Mouse (Mus musculus) cortical plate, adult 2 months (tissue): ENCODE results near the gene Got1. TPM values are rescaled to one million over a fixed set of nuclear protein-coding genes. Genes with fewer than 3 reads are reported as not detected.

Experiments
- H3K27ac ChIP-seq: fragments of 200-500 bp; 2 replicates; pipeline ENCODE4 v1.5.1; 2012; ENCODE audit warnings: low read length, control low read depth, inconsistent platforms; ENCODE audit not compliant: insufficient read depth
- H3K4me1 ChIP-seq: fragments of 200-500 bp; 2 replicates; pipeline ENCODE4 v1.6.1; 2011; ENCODE audit warnings: low read length; ENCODE audit not compliant: control insufficient read depth, insufficient read depth
- H3K4me3 ChIP-seq: fragments of 200-500 bp; 2 replicates; pipeline ENCODE4 v1.5.1; 2011; ENCODE audit warnings: mild to moderate bottlenecking, low read length, control low read depth; ENCODE audit not compliant: insufficient read depth
- CTCF ChIP-seq: fragments of 200-500 bp; IDR thresholded peaks from 2 replicates; pipeline ENCODE4 v1.5.1; 2011; ENCODE audit warnings: mild to moderate bottlenecking, control low read depth, low read length; ENCODE audit not compliant: insufficient read depth; ENCODE audit errors: extremely low read depth
- POLR2A ChIP-seq: fragments of 200-500 bp; IDR thresholded peaks from 2 replicates; pipeline ENCODE4 v1.6.1; 2011; ENCODE audit warnings: mild to moderate bottlenecking, low read length, control low read depth; ENCODE audit not compliant: insufficient read depth; ENCODE audit errors: extremely low read depth
- polyA plus RNA-seq: library from polyadenylated mRNA; depleted of rRNA; stranded (reverse); fragments of >200 nt; gene quantifications from 2 replicates; pipeline ENCODE4 v1.2.3, GENCODE M21; 2012

Gene Got1
- polyA plus RNA-seq, 1 experiment, result 366 TPM

DNA sequence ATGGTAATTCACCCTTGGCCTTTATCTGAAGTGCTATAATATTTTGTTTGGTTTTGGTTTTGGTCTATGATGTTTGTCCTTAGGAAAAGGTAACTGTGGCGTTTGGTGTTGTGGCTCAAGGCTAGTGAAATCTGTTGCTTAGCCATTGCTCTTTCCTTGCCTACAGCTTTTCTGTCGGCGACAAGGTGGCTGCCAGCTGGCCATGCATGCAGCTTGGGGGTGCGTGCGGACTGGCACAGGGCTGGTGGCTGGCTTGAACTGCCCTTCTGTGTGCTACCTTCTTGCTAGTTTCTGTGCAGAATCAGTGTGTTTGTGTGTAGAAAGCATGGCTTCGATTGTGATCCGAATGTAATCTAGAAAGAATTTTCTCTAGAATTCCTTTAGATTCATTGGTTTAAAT lies 51.6 kb downstream of the Got1 start:
- no peak overlapping the region for H3K4me3 ChIP-seq
- peaks cover 7% of the 10 kb centered on the region for H3K4me1 ChIP-seq
- H3K27ac ChIP-seq, result no peak overlapping the region
- TF ChIP-seq POLR2A (no peak), CTCF (no peak)

DNA sequence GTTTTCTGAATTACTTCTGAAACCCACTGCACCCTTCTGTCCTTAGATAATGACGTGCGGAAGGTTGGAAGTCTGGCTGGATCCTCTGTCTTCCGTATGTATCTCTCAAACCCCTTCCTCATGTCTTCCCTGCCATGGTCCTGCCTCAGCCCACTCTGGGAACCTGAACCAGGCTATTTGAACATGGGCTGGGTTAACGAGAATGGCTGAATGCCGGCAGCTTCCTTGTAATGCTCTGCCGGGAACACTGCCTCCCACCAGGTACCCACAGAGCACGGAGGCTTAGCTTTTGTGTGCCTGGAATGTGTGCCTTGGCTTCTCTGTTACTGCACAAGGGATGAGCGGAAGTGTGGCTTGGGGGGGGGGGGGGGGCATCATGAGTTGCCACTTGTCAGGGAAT lies 52.1 kb downstream of the Got1 start:
- H3K27ac ChIP-seq, result no peak overlapping the region
- no peak overlapping the region for H3K4me3 ChIP-seq
- no peak for TF ChIP-seq POLR2A
- no peak for TF ChIP-seq CTCF
- H3K4me1 ChIP-seq, result peaks cover 10% of the 10 kb centered on the region

DNA sequence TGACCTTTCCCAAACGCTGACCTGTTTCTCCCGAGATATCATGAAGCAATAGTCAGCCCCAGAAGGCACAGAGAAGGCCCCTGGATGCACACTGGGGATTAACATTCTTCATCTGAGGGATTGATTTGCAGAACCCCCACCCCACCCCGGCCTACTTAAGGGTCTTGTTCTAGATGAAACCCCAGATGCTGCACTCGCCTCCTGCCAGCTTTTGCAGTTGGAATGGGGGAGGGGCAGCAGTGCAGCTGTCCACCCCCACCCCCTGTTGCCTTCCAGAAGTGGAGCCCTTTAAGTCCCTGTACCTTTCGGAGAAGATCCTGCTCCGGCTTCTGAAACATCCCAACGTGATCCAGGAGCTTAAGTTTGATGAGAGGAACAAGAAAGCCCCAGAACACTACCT lies 55.1 kb downstream of the Got1 start:
- H3K4me3 ChIP-seq, result no peak overlapping the region
- no peak overlapping the region for H3K27ac ChIP-seq
- TF ChIP-seq CTCF (no peak), POLR2A (no peak)
- peaks cover 7% of the 10 kb centered on the region for H3K4me1 ChIP-seq

DNA sequence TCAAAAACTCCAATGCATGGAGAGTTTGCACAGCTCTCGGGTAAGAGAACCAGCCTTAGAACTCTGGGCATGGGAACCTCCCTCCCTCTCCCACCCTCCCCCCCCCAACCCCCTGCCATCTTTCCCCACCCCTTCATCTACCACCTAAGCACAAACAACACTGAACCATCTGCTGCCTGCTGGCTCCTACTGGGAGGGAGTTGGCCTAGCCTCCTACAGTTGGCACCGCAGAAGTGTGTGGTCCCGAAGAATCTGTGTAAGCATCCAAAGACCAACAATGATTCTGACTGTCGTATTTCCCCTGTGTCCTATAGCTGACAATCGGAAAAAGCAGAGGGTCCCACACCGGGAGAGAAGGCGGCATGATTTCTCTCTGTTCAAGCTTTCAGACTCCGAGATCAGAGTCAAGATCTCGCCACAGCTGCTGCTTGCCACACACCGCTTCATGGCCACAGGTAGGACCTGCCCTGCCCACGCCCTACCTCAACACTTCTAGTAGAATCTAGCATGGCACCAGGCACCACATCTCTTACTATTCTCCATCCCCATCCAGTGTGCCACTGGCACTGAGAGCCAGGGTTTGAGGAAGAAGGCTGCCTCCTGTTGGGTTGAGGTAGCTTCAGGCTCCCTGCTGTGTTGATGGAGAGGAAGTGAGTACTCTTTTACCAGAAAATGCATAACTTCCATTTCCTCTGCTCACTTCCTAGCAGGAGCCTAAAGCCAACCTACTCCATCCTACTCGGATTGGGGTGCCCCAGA lies 56.3 kb downstream of the Got1 start:
- H3K4me3 ChIP-seq, result no peak overlapping the region
- peaks cover 7% of the 10 kb centered on the region for H3K4me1 ChIP-seq
- H3K27ac ChIP-seq, result no peak overlapping the region
- no peak for TF ChIP-seq POLR2A
- TF ChIP-seq CTCF, result no peak

DNA sequence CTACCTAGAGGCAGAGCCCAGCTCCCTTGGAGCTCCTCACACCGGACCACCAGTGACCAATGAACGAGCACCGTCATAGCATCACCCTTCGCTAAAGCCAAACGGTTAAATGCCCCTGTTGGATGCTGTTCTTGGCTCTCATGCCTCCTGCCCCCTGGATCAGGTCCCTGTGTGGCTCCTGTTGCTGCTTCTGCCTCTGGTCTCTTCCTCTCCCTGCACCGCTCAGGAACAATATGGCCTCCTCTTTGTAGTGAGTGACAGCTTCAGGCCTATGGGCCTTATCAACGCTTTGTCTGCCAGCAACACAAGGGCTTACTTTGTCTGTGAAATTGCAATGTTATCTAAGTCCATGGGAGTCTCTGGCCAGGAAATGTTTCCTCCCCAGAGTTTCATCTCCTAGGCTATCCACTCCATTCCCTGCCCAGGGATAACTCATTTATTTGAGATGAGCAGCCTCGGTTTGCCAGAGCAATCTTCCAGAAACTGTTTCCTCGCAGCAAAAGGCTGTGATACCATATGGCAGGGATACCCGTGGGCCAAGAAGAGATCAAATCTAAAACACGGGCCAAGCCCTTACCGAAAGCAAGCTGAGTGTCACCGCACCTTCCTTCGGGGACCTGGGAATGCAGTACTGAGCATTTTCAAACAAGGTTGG lies 58.7 kb downstream of the Got1 start:
- no peak for TF ChIP-seq CTCF
- TF ChIP-seq POLR2A, result no peak
- H3K4me3 ChIP-seq, result no peak overlapping the region
- H3K4me1 ChIP-seq, result peaks cover 3% of the 10 kb centered on the region
- no peak overlapping the region for H3K27ac ChIP-seq

DNA sequence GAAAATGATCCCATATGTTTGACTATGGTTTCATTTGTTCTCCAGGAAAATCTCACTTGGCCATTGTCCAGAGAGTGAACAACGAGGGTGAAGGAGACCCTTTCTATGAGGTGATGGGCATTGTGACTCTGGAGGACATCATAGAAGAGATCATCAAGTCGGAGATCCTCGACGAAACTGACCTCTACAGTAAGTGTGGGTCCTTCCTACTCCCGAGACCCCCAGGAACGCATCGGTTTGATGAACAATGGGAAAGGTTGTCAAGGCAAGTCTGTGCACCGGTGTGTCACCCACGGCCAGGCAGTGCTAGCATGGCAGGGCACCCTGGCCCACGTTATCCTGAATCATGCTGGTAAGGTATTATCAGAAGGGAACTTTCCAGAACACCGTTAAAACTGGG lies 59.3 kb downstream of the Got1 start:
- Histone ChIP-seq H3K27ac (no peak overlapping the region), H3K4me3 (no peak overlapping the region), H3K4me1 (peaks cover 5% of the 10 kb centered on the region)
- no peak for TF ChIP-seq POLR2A
- TF ChIP-seq CTCF, result no peak

DNA sequence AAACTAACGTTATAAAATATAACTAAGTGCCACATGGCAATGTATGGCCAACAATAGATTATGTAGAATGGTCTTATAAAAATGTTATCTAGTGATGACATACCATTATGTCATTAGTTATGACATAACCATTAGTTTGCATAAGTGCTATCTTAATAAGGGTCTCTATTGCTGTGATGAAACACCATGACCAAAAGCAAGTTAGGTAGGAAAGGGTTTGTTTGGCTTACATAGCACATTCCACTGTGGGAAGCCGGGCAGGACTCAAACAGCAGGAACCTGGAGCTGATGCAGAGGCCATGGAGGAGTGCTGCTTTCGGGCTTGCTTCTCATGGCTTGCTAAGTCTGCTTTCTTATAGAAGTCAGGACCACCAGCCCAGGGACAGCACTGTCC lies 60.1 kb downstream of the Got1 start:
- Histone ChIP-seq H3K4me3 (no peak overlapping the region), H3K27ac (no peak overlapping the region), H3K4me1 (peaks cover 5% of the 10 kb centered on the region)
- TF ChIP-seq CTCF (no peak), POLR2A (no peak)

DNA sequence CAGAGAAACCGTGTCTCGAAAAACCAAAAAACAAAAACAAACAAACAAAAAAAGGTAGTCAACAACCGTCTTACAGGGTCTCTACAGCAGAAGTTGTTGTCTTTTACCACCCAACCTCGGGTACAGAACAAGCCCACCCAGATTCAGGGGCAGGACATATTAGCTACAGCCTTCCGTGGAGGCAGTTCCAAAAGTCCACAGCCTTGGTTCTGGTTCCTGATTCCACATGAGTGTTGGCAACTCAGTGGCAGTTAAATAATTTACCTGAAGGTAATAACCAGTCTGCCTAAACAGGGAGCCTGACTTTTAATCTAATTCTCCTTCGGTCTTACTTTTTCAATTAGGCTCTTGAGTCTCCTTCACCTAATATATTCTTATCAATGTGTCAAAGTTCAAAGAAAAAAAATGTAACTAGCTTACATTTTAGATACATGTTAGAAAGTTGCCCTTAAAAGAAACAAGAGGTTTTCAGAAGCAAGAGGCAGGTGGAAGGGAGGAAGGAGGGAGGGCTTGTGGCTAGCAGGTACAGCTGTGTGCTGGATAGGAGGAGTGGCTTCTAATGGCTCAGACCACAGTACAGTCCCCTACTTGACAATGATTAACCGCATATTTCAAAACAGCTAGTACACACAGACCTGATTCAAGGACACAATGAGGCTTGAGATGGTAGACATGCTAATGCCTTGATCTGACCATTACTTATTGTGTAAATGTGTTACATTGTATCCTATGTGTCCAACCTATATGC lies 60.7 kb downstream of the Got1 start:
- TF ChIP-seq POLR2A (no peak), CTCF (no peak)
- Histone ChIP-seq H3K4me3 (no peak overlapping the region), H3K27ac (no peak overlapping the region), H3K4me1 (peaks cover 5% of the 10 kb centered on the region)

DNA sequence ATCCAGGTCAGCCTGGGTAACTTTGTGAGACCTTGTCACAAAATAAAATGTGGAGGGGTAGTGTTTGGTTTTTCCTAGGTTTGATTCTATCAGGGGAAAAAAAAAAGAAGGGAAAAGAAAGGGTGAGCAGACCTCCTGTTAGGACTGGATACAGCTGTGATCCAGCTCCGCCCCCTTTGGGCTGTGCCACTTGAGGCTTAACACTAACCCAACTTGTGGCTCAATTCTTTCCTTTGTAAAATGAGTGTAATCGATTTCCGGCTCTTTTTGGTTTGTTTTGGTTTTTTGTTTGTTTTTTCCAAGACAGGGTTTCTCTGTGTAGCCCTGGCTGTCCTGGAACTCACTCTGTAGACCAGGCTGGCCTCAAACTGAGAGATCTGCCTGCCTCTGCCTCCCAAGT lies 62.3 kb downstream of the Got1 start:
- H3K4me3 ChIP-seq, result no peak overlapping the region

DNA sequence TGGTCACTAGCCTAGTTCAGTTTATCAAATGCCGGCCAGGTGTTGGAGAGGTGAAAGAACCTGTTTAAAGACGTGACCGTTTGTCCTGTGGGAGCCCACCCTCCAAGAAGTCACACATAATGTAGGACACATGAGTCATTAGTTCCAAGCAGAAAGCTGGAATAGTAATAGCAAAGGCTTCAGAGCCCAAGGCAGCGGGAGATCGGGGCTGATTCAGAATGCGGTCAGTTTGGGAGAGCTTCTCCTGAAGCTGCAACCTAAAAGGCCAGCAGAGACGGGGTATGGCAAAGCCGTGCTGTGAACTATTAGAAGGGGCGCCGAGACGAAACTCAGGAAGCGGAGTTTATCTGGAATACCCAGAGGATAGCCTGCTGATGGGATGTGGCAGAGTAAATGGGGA lies 63.9 kb downstream of the Got1 start:
- 0 out of 2 replicates have a peak, but pooled peaks cover 2% of the 10 kb centered on the region for H3K4me1 ChIP-seq
- H3K27ac ChIP-seq, result no peak overlapping the region
- H3K4me3 ChIP-seq, result no peak overlapping the region
- TF ChIP-seq CTCF (no peak), POLR2A (no peak)

More for the DNA sequence above, 62.3 kb downstream of the Got1 start:
- no peak for TF ChIP-seq POLR2A
- TF ChIP-seq CTCF, result no peak
- Histone ChIP-seq H3K27ac (no peak overlapping the region), H3K4me1 (0 out of 2 replicates have a peak, but pooled peaks cover 2% of the 10 kb centered on the region)
